Mouse (Mus musculus): ENCODE data around the gene Shld2. TPM values are rescaled to one million over a fixed set of nuclear protein-coding genes. Genes with fewer than 3 reads are reported as not detected.

Shld2 gene
- polyA plus RNA-seq, 1 experiment = 4.6 TPM

DNA sequence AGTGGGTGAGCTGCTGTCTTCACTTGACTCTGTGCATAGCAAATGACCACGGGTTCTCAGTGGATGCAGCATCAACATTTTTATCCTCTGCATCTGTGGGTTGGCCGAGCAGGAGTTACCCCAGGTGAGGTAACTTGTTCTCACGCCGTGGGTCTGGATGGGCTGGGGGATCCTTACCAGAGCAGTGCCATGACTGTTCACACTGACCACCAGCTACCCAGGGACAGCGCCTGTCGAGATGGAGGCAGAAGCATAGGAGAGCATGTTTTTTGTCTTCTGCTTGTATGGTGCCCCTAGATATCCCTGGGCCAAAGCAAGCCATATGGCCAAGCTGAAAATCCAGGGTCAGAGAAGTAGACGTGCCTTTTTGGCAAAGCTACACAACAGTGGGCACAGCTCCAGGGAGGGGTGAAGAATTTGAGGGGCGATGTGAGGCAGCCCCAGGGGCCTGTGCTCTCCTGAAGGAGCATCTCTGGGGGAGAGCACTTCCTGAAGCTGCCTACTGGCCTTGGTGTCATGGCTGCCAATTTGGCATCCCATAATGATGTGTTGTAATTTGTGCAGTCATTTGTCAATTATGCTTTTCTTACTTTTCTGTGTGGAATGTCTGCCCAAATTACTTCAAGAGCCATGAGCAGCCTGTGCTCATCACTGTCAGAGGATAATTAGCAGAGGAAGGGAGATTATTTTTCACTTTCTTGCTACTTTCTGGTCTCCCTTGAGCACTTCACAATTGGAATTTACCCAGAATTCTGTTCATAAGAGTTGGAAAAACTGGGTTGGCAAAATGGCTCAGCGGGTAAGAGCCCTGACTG lies 77.2 kb downstream of the Shld2 start:
- no peaks in the 10 kb centered on the region for H3K4me1 ChIP-seq (ENCODE audit: control insufficient read depth, insufficient read depth, low read length)

DNA sequence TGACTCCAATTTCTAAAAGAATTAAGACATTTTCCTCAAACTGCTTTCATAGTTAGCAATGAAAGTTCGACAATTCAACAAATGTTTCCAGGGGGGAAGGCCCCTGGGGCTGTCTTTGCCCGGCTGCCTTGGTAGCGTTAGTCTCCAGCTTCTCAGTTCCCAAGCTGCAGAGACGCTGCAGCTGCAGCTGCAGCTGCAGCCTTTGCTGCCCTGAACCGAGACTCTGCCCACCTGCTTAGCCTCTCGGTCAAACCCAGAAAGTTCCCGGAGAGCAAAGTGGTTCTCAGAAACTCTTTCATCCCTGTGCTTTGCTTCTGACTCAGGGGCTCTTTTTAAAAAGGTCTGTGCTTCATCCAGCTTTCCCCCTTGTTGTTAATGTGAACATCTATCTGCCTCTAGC lies 78.0 kb downstream of the Shld2 start:
- Histone ChIP-seq H3K4me1 (ENCODE audit: control insufficient read depth, insufficient read depth, low read length) (no peaks in the 10 kb centered on the region), H3K4me3 (ENCODE audit: insufficient read depth, low read length) (no peak overlapping the region), H3K27ac (ENCODE audit: insufficient read depth, low read length) (no peak overlapping the region)
- TF ChIP-seq POLR2A (IDR thresholded peaks at IDR 0.05; ENCODE audit: extremely low read depth, insufficient read depth, low read length) (no peak), CTCF (IDR thresholded peaks at IDR 0.05; ENCODE audit: extremely low read depth, insufficient read depth, low read length) (no peak)

More for the DNA sequence above, 77.2 kb downstream of the Shld2 start:
- no peak for TF ChIP-seq POLR2A (IDR thresholded peaks at IDR 0.05; ENCODE audit: extremely low read depth, insufficient read depth, low read length)
- TF ChIP-seq CTCF (IDR thresholded peaks at IDR 0.05; ENCODE audit: extremely low read depth, insufficient read depth, low read length) = no peak
- Histone ChIP-seq H3K27ac (ENCODE audit: insufficient read depth, low read length) (no peak overlapping the region), H3K4me3 (ENCODE audit: insufficient read depth, low read length) (no peak overlapping the region)

- Histone ChIP-seq H3K4me3 (ENCODE audit: insufficient read depth, low read length) (no peak overlapping the region), H3K4me1 (ENCODE audit: control insufficient read depth, insufficient read depth, low read length) (no peaks in the 10 kb centered on the region), H3K27ac (ENCODE audit: insufficient read depth, low read length) (no peak overlapping the region)
- no peak for TF ChIP-seq POLR2A (IDR thresholded peaks at IDR 0.05; ENCODE audit: extremely low read depth, insufficient read depth, low read length)
- TF ChIP-seq CTCF (IDR thresholded peaks at IDR 0.05; ENCODE audit: extremely low read depth, insufficient read depth, low read length) = no peak
These were observed 81.3 kb downstream of the Shld2 start for GRCm38 (mm10) chr14:34228830-34229506.

DNA sequence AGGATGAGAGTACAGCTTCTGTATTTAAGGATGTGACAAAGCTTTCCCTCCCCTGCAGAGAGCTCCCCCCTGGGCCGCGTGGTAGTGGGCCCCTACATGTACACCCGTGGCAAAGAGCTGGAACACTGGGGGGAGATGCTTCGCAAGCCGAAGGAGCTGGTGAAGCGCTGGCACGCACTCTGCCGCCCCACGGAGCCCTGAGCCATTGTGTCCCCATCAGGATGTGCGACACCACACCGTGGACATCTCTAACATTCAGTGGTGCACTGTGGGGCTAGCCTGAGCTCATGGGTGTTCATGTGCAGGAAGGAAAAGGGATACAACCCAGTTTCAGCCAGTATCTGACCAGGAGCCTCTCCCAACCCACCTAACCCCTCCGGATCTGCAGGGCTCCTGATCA lies 82.3 kb downstream of the Shld2 start:
- Histone ChIP-seq H3K27ac (ENCODE audit: insufficient read depth, low read length) (no peak overlapping the region), H3K4me1 (ENCODE audit: control insufficient read depth, insufficient read depth, low read length) (no peaks in the 10 kb centered on the region), H3K4me3 (ENCODE audit: insufficient read depth, low read length) (no peak overlapping the region)
- no peak for TF ChIP-seq CTCF (IDR thresholded peaks at IDR 0.05; ENCODE audit: extremely low read depth, insufficient read depth, low read length)
- TF ChIP-seq POLR2A (IDR thresholded peaks at IDR 0.05; ENCODE audit: extremely low read depth, insufficient read depth, low read length) = no peak

GRCm38 (mm10) chr14:34226566-34226965 lies 83.7 kb downstream of the Shld2 start:
- Histone ChIP-seq H3K27ac (ENCODE audit: insufficient read depth, low read length) (no peak overlapping the region), H3K4me3 (ENCODE audit: insufficient read depth, low read length) (no peak overlapping the region), H3K4me1 (ENCODE audit: control insufficient read depth, insufficient read depth, low read length) (no peaks in the 10 kb centered on the region)
- TF ChIP-seq CTCF (IDR thresholded peaks at IDR 0.05; ENCODE audit: extremely low read depth, insufficient read depth, low read length) = no peak
- no peak for TF ChIP-seq POLR2A (IDR thresholded peaks at IDR 0.05; ENCODE audit: extremely low read depth, insufficient read depth, low read length)

DNA sequence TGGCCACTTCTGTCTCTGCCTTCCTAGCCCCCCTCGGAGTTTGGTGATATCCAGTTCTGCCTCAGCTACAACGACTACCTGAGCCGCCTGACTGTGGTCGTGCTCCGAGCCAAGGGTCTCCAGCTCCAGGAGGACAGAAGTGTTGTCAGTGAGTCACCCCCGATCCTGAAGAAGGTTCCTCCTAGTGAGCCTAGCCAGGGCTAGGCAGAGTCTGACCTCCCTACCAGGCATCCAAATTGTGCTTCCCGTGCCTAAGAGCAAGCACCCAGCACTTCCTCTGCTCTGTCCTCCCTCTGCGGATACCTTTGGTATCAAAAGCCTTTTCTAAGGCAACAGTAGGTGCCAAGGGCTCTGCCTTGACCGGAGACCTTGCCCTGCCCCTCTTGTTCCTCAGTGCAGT lies 84.3 kb downstream of the Shld2 start:
- Histone ChIP-seq H3K4me1 (ENCODE audit: control insufficient read depth, insufficient read depth, low read length) (no peaks in the 10 kb centered on the region), H3K4me3 (ENCODE audit: insufficient read depth, low read length) (no peak overlapping the region), H3K27ac (ENCODE audit: insufficient read depth, low read length) (no peak overlapping the region)
- TF ChIP-seq POLR2A (IDR thresholded peaks at IDR 0.05; ENCODE audit: extremely low read depth, insufficient read depth, low read length) = no peak
- no peak for TF ChIP-seq CTCF (IDR thresholded peaks at IDR 0.05; ENCODE audit: extremely low read depth, insufficient read depth, low read length)

- no peaks in the 10 kb centered on the region for H3K4me1 ChIP-seq (ENCODE audit: control insufficient read depth, insufficient read depth, low read length)
- no peak for TF ChIP-seq CTCF (IDR thresholded peaks at IDR 0.05; ENCODE audit: extremely low read depth, insufficient read depth, low read length)
- no peak for TF ChIP-seq POLR2A (IDR thresholded peaks at IDR 0.05; ENCODE audit: extremely low read depth, insufficient read depth, low read length)
- H3K4me3 ChIP-seq (ENCODE audit: insufficient read depth, low read length) = no peak overlapping the region
- no peak overlapping the region for H3K27ac ChIP-seq (ENCODE audit: insufficient read depth, low read length)
These were observed 86.9 kb downstream of the Shld2 start for GRCm38 (mm10) chr14:34223362-34223898.

DNA sequence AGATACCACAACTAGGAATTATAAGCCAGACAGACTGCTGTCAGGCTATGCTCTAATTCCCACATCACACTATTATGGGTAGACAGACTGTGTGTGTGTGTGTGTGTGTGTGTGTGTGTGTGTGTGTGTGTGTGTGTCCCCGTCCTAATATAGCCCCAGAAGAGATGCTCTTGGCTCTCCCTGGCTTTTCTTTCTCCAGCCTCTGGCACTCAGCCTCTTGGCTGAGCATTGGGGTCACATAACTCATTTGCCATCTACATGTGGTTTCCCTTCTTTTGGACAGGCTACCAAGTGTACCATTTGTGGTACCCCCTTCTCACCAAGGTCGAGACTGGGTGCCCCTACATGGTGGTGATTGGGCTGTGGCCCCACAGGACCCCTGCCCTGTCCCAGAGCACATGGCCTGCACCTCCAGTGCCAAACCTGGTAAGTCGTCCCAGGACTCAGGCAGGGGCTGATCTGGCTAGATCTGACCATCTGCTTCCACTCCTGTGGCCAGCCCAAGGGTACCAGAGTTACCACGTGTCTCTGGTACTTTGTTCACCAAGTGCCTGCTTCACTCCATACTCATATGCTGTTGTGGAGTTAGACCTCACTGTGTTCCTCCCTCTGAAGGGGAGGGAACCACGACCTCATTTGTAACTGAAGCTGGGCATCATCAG lies 88.7 kb downstream of the Shld2 start:
- Histone ChIP-seq H3K4me1 (ENCODE audit: control insufficient read depth, insufficient read depth, low read length) (no peaks in the 10 kb centered on the region), H3K27ac (ENCODE audit: insufficient read depth, low read length) (no peak overlapping the region), H3K4me3 (ENCODE audit: insufficient read depth, low read length) (no peak overlapping the region)
- no peak for TF ChIP-seq POLR2A (IDR thresholded peaks at IDR 0.05; ENCODE audit: extremely low read depth, insufficient read depth, low read length)
- no peak for TF ChIP-seq CTCF (IDR thresholded peaks at IDR 0.05; ENCODE audit: extremely low read depth, insufficient read depth, low read length)

DNA sequence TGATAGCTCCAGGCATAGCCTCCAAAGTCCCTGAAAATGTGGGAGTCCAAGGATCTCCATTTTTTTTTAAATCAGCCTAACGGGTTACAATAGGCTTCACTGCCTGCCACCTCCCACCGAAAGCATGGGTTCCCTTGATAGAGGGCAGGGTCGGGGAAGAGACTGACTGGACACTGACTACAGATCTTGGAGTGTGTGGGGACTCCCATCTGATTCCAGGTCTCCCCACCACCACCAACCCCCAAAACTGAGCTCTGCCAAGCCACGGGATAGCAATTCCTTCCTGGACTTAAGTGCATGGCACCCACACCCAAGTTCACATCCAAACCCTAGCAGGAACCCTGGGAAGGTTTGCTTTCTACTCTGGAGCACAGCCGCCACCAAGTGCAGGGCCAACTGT lies 89.9 kb downstream of the Shld2 start:
- TF ChIP-seq CTCF (IDR thresholded peaks at IDR 0.05; ENCODE audit: extremely low read depth, insufficient read depth, low read length) = no peak
- TF ChIP-seq POLR2A (IDR thresholded peaks at IDR 0.05; ENCODE audit: extremely low read depth, insufficient read depth, low read length) = no peak
- H3K4me3 ChIP-seq (ENCODE audit: insufficient read depth, low read length) = no peak overlapping the region
- H3K27ac ChIP-seq (ENCODE audit: insufficient read depth, low read length) = no peak overlapping the region

More for the DNA sequence above, 89.9 kb downstream of the Shld2 start:
- H3K4me1 ChIP-seq (ENCODE audit: control insufficient read depth, insufficient read depth, low read length) = no peaks in the 10 kb centered on the region
